Mouse (Mus musculus) testis, adult 2 months (tissue): Measurements from ENCODE around the gene Cmc1.

Source experiments
- CTCF ChIP-seq: fragments of 200-500 bp; IDR thresholded peaks from 2 replicates; pipeline ENCODE4 v1.5.1; 2012; ENCODE audit warnings: low read depth, mild to moderate bottlenecking, inconsistent platforms, low read length, moderate library complexity; ENCODE audit not compliant: control insufficient read depth, insufficient read depth, insufficient replicate concordance
- POLR2A ChIP-seq: fragments of 200-500 bp; IDR thresholded peaks from 2 replicates; pipeline ENCODE4 v1.6.1; 2012; ENCODE audit warnings: low read depth, mild to moderate bottlenecking, inconsistent platforms, low read length, moderate library complexity; ENCODE audit not compliant: control insufficient read depth

- no peak for TF ChIP-seq CTCF
- no peak for TF ChIP-seq POLR2A
Measured at GRCm38 (mm10) chr9:118041646-118042045, 108.3 kb downstream of the Cmc1 start.
